Mouse (Mus musculus) heart, adult 9 months (tissue): ENCODE results near the gene Nxn.
A peak's percentile ranks its signal among the peaks of the same experiment; 100 is the strongest.

Experiments
- DNase-seq, 2 experiments: peaks; one replicate each; pipeline ENCODE4 v3.0.0; 2022; ENCODE audit warnings: low spot score in 2 of 2

Nxn gene

GRCm38 (mm10) chr11:76401398-76401797, 2.5 kb upstream of the Nxn start:
- DNase-seq, result no peak

- DNase-seq, result peak; percentile 48 to 57
Observed at GRCm38 (mm10) chr11:76399587-76400330, 819 bp upstream of the Nxn start.

- no peak for DNase-seq
Observed at GRCm38 (mm10) chr11:76398312-76398797, 585 bp downstream of the Nxn start.

GRCm38 (mm10) chr11:76397650-76398311, 1.2 kb downstream of the Nxn start:
- peak in 1 of 2 experiments; percentile 22 for DNase-seq

- no peak for DNase-seq
Observed at GRCm38 (mm10) chr11:76392996-76393395, 5.9 kb downstream of the Nxn start.

GRCm38 (mm10) chr11:76392532-76392931, 6.4 kb downstream of the Nxn start:
- DNase-seq, result no peak

GRCm38 (mm10) chr11:76388711-76389110, 10.2 kb downstream of the Nxn start:
- DNase-seq, result no peak

- DNase-seq, result no peak
Observed at GRCm38 (mm10) chr11:76387097-76387496, 11.8 kb downstream of the Nxn start.

- no peak for DNase-seq
Observed at GRCm38 (mm10) chr11:76385746-76386145, 13.2 kb downstream of the Nxn start.

- DNase-seq, result no peak
Observed at GRCm38 (mm10) chr11:76385017-76385416, 13.9 kb downstream of the Nxn start.

GRCm38 (mm10) chr11:76384307-76384706, 14.6 kb downstream of the Nxn start:
- no peak for DNase-seq

- DNase-seq, result no peak
Observed at GRCm38 (mm10) chr11:76382711-76383324, 16.1 kb downstream of the Nxn start.

GRCm38 (mm10) chr11:76381201-76381885, 17.6 kb downstream of the Nxn start:
- no peak for DNase-seq

GRCm38 (mm10) chr11:76379921-76380544, 18.9 kb downstream of the Nxn start:
- peak; percentile 82 to 84 for DNase-seq

- no peak for DNase-seq
Observed at GRCm38 (mm10) chr11:76376425-76376824, 22.5 kb downstream of the Nxn start.

- DNase-seq, result peak; percentile 70 to 71
Observed at GRCm38 (mm10) chr11:76374491-76375185, 24.3 kb downstream of the Nxn start.

- DNase-seq, result peak; percentile 37 to 51
Observed at GRCm38 (mm10) chr11:76372534-76372933, 26.4 kb downstream of the Nxn start.

GRCm38 (mm10) chr11:76372120-76372519, 26.8 kb downstream of the Nxn start:
- peak in 1 of 2 experiments; percentile 42 for DNase-seq

GRCm38 (mm10) chr11:76370491-76370890, 28.4 kb downstream of the Nxn start:
- no peak for DNase-seq

GRCm38 (mm10) chr11:76366720-76367119, 32.2 kb downstream of the Nxn start:
- DNase-seq, result no peak

GRCm38 (mm10) chr11:76364038-76364437, 34.9 kb downstream of the Nxn start:
- no peak for DNase-seq
